Comparison of ENCODE assay signal across 11 mouse cellular contexts in genomic region chr5:146424711-146425326, GRCm38 (mm10). TPM values are rescaled to one million over a fixed set of nuclear protein-coding genes. Genes with fewer than 3 reads are reported as not detected.
DNase-seq lines count a peak whose midpoint lies in the region; ATAC-seq lines count a peak whose summit lies in the region.
"Had no signal": no experiment of that assay in that cellular context is flagged by ENCODE, and none has a peak within 500 bp of the region (broad histone marks: within the 10 kb centered on the region; RNA-seq: fewer than 3 reads in every experiment).

No protein-coding gene starts in this region.

- DNase-seq in layer of hippocampus, postnatal 36 days, result peak; percentile 63 to 73
- DNase-seq in right cerebral cortex, postnatal 10 days (ENCODE audit: low spot score in 2 of 2), result peak; percentile 65 to 83
- no peak for DNase-seq in testis, postnatal 14 days (ENCODE audit: low spot score)
- no peak for DNase-seq in ovary, postnatal 36 days (ENCODE audit: low spot score)

- no peak overlapping the region; the same call in 1 of the 2 replicates for H3K4me2 ChIP-seq in heart, embryonic 11.5 days
- H3K4me2 ChIP-seq: neural tube, embryonic 12.5 days had no signal

- H3K9ac ChIP-seq in heart, embryonic 11.5 days (ENCODE audit: low read depth, low read length), result no peak overlapping the region
- H3K9ac ChIP-seq: neural tube, embryonic 12.5 days had no signal

- ATAC-seq in megakaryocyte, adult 5-6 weeks (ENCODE audit: poor library complexity, severe bottlenecking), result no peak
- ATAC-seq in heart, embryonic 11.5 days (replicated peaks; ENCODE audit: insufficient number of reproducible peaks, low FRiP score, low TSS enrichment), result peak; percentile 73

- 30% methylated on average over 8 of the region's 8 CpGs for WGBS in heart, embryonic 11.5 days (ENCODE audit: insufficient replicate concordance)

- no peak overlapping the region for H3K27ac ChIP-seq in heart, embryonic 11.5 days (ENCODE audit: low read depth, low read length)
- H3K27ac ChIP-seq: neural tube, embryonic 12.5 days had no signal

- no peaks in the 10 kb centered on the region for H3K36me3 ChIP-seq in megakaryocyte, embryonic 14.5 days (replicated peaks; ENCODE audit: low read length)
- H3K36me3 ChIP-seq in heart, embryonic 11.5 days (ENCODE audit: control insufficient read depth, insufficient read depth, low read length), result no peaks in the 10 kb centered on the region
- H3K36me3 ChIP-seq: neural tube, embryonic 12.5 days had no signal

- H3K9me3 ChIP-seq in megakaryocyte, embryonic 14.5 days, result no peaks in the 10 kb centered on the region; the same call in 1 of the 2 replicates
- H3K9me3 ChIP-seq in heart, embryonic 11.5 days (replicated peaks; ENCODE audit: control insufficient read depth, low read length), result no peaks in the 10 kb centered on the region
- H3K9me3 ChIP-seq: neural tube, embryonic 12.5 days had no signal

- no peaks in the 10 kb centered on the region for H3K27me3 ChIP-seq in megakaryocyte, embryonic 14.5 days (replicated peaks)
- H3K27me3 ChIP-seq in heart, embryonic 11.5 days (ENCODE audit: control insufficient read depth, insufficient read depth, low read length), result peaks cover 56% of the 10 kb centered on the region
- H3K27me3 ChIP-seq: neural tube, embryonic 12.5 days had no signal

- peak overlapping the region; percentile 34 for H3K4me3 ChIP-seq in megakaryocyte, embryonic 14.5 days (replicated peaks)
- no peak overlapping the region for H3K4me3 ChIP-seq in heart, embryonic 11.5 days (ENCODE audit: low read depth, low read length)
- H3K4me3 ChIP-seq: erythroblast, embryonic 14.5 days; neural tube, embryonic 12.5 days had no signal

- H3K4me1 ChIP-seq in megakaryocyte, embryonic 14.5 days, result no peaks in the 10 kb centered on the region
- H3K4me1 ChIP-seq in heart, embryonic 11.5 days (ENCODE audit: control insufficient read depth, insufficient read depth, low read length), result peaks cover 6% of the 10 kb centered on the region
- H3K4me1 ChIP-seq: neural tube, embryonic 12.5 days had no signal

RNA-seq across cellular contexts. Expression of gene Wasf3, which starts 40.0 kb away (rescaled TPM):
- 0.04 and 1.1 TPM in 2 replicates for polyA plus RNA-seq in megakaryocyte, embryonic 14.5 days (2012; ENCODE audit: insufficient read depth, low replicate concordance)
- total RNA-seq in megakaryocyte, adult 5-6 weeks (2015), result not detected in 2 replicates
- not detected in 2 replicates for total RNA-seq in megakaryocyte, adult 5-6 weeks (2017)
- polyA plus RNA-seq in heart, embryonic 11.5 days (2014; fragmentation: Nextera tagmentation; extraction: Ambion mirVana), result 0.42 and 0.52 TPM in 2 replicates
- 100 to 1,000 TPM; 104 to 106 TPM for total RNA-seq in layer of hippocampus, postnatal 36 days (2021)
- total RNA-seq: MEL had no signal
- polyA plus RNA-seq: erythroblast, embryonic 14.5 days had no signal

RNA-seq across cellular contexts. Expression of gene Gm6408, which starts 56.9 kb away (rescaled TPM):
- not detected in 2 replicates for polyA plus RNA-seq in megakaryocyte, embryonic 14.5 days (2012; ENCODE audit: insufficient read depth, low replicate concordance)
- total RNA-seq in megakaryocyte, adult 5-6 weeks (2015), result not detected in 2 replicates
- total RNA-seq in megakaryocyte, adult 5-6 weeks (2017), result not detected in 2 replicates
- polyA plus RNA-seq in heart, embryonic 11.5 days (2014; fragmentation: Nextera tagmentation; extraction: Ambion mirVana), result not detected in 2 replicates
- not detected for total RNA-seq in layer of hippocampus, postnatal 36 days (2021)
- total RNA-seq: MEL had no signal
- polyA plus RNA-seq: erythroblast, embryonic 14.5 days; limb, embryonic 11.5 days; neural tube, embryonic 12.5 days had no signal

Comparison
In these comparisons a context has a peak if more than half of its experiments do, and no peak if none do; other contexts are left out.
1. DNase-seq: peak in layer of hippocampus, postnatal 36 days (2 of 2) and right cerebral cortex, postnatal 10 days (2 of 2); none in testis, postnatal 14 days (single experiment) and ovary, postnatal 36 days (single experiment).
2. RNA of gene Wasf3, which starts 40.0 kb away (total RNA-seq): 104 to 106 TPM in layer of hippocampus, postnatal 36 days; not detected in megakaryocyte, adult 5-6 weeks; every median in the first group is over 100 times any median in the second.